Mouse (Mus musculus) ES-Bruce4 (cell line): ENCODE measurements around the gene Tmem110. TPM values are rescaled to one million over a fixed set of nuclear protein-coding genes. Genes with fewer than 3 reads are reported as not detected.
A peak's percentile ranks its signal among the peaks of the same experiment; 100 is the strongest.

Experiments
- H3K27ac ChIP-seq: 2 replicates; pipeline ENCODE4 v1.5.1; 2012; ENCODE audit warnings: low read length, inconsistent platforms; ENCODE audit not compliant: insufficient read depth
- H3K27me3 ChIP-seq: 2 replicates; pipeline ENCODE4 v1.6.1; 2012; ENCODE audit warnings: mild to moderate bottlenecking, low read length, inconsistent platforms; ENCODE audit not compliant: control insufficient read depth, poor library complexity, insufficient read depth, severe bottlenecking
- H3K36me3 ChIP-seq: 2 replicates; pipeline ENCODE4 v1.6.1; 2012; ENCODE audit warnings: inconsistent platforms, mild to moderate bottlenecking, low read length, moderate library complexity; ENCODE audit not compliant: control insufficient read depth, poor library complexity, insufficient read depth, severe bottlenecking
- H3K4me1 ChIP-seq: one replicate; pipeline ENCODE4 v1.8.1; 2011; ENCODE audit warnings: low read length; ENCODE audit not compliant: control insufficient read depth, insufficient read depth
- H3K4me3 ChIP-seq: 2 replicates; pipeline ENCODE4 v1.5.1; 2011; ENCODE audit warnings: low read depth, mild to moderate bottlenecking, low read length
- H3K9ac ChIP-seq: 2 replicates; pipeline ENCODE4 v1.6.1; 2012; ENCODE audit warnings: low read depth, mild to moderate bottlenecking, inconsistent platforms; ENCODE audit not compliant: poor library complexity, severe bottlenecking
- H3K9me3 ChIP-seq: replicated peaks from 2 replicates; pipeline ENCODE4 v1.6.1; 2012; ENCODE audit warnings: mild to moderate bottlenecking, low read length, inconsistent platforms; ENCODE audit not compliant: control insufficient read depth, poor library complexity, insufficient read depth, severe bottlenecking
- CTCF ChIP-seq: IDR thresholded peaks from one replicate; pipeline ENCODE4 v1.8.1; 2011; ENCODE audit warnings: low read depth, low read length
- EP300 ChIP-seq: IDR thresholded peaks from 2 replicates; pipeline ENCODE4 v1.6.1; 2011; ENCODE audit warnings: low read depth, low read length; ENCODE audit not compliant: insufficient read depth
- POLR2A ChIP-seq: IDR thresholded peaks from one replicate; pipeline ENCODE4 v1.8.1; 2011; ENCODE audit warnings: low read length; ENCODE audit not compliant: insufficient read depth
- polyA plus RNA-seq: library from polyadenylated mRNA; stranded (reverse); fragments of >200 nt; gene quantifications from 2 replicates; pipeline ENCODE4 v1.2.4, GENCODE M21; 2011; ENCODE audit warnings: low read depth; ENCODE audit not compliant: missing spikeins, insufficient read depth, insufficient read length

Gene Tmem110
- polyA plus RNA-seq, 1 experiment = 18.1 TPM

DNA sequence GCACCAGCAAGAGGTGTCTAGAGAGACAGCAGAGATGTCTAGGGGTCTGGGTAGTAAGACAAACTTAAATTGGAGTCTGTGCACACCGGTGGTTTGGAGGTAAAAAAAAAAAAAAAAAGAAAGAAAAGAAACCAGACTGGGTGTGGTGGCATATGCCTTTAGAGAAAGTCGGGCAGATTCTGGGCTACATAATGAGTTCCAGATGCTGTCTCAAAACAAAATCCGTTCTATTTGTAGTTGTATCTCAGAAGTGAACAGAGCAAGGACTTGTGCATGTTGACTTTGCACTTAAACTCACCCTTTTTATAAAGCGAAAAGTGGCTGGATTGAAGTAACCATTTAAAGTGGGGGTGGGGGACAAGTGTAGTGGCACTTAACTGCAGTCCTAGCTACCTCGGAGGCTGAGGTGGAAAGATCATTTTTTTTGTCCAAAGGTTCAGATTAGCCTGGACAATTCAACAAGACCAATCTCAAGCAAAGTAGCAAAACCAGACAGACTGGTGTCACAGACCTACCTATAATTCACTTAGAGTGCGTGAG is 864 bp upstream of the Tmem110 start:
- Histone ChIP-seq H3K9ac (no peak overlapping the region), H3K4me1 (no peaks in the 10 kb centered on the region), H3K27ac (no peak overlapping the region), H3K9me3 (no peaks in the 10 kb centered on the region), H3K4me3 (no peak overlapping the region), H3K27me3 (no peaks in the 10 kb centered on the region), H3K36me3 (no peaks in the 10 kb centered on the region)
- TF ChIP-seq CTCF = no peak
- no peak for TF ChIP-seq EP300
- TF ChIP-seq POLR2A = no peak

DNA sequence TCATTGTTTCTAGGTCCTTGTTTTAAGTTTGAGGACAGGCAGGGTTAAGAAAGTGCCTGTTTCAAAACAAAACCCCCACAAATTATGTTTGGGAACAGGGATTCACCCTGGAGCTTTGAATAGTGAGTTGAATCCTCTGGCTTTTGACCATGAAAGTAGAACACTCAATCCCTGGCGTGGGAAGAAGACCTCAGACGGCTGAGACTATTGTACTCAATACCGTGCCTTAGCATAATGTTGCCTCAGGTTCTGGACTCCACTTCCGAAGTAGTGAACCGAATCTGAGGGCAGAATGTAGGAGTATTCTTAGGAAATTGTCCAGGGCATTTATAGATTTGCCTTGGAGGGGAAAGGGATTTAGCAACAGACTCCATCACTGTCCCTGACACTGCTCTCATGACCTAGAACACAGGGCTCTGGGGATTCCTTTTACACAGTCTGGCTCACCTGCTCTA is 342 bp upstream of the Tmem110 start:
- H3K9me3 ChIP-seq = no peaks in the 10 kb centered on the region
- H3K4me1 ChIP-seq = no peaks in the 10 kb centered on the region
- H3K27me3 ChIP-seq = no peaks in the 10 kb centered on the region
- no peak for TF ChIP-seq EP300
- TF ChIP-seq CTCF = no peak
- TF ChIP-seq POLR2A = no peak
- H3K4me3 ChIP-seq = no peak overlapping the region
- H3K36me3 ChIP-seq = no peaks in the 10 kb centered on the region
- H3K27ac ChIP-seq = no peak overlapping the region
- no peak overlapping the region for H3K9ac ChIP-seq

DNA sequence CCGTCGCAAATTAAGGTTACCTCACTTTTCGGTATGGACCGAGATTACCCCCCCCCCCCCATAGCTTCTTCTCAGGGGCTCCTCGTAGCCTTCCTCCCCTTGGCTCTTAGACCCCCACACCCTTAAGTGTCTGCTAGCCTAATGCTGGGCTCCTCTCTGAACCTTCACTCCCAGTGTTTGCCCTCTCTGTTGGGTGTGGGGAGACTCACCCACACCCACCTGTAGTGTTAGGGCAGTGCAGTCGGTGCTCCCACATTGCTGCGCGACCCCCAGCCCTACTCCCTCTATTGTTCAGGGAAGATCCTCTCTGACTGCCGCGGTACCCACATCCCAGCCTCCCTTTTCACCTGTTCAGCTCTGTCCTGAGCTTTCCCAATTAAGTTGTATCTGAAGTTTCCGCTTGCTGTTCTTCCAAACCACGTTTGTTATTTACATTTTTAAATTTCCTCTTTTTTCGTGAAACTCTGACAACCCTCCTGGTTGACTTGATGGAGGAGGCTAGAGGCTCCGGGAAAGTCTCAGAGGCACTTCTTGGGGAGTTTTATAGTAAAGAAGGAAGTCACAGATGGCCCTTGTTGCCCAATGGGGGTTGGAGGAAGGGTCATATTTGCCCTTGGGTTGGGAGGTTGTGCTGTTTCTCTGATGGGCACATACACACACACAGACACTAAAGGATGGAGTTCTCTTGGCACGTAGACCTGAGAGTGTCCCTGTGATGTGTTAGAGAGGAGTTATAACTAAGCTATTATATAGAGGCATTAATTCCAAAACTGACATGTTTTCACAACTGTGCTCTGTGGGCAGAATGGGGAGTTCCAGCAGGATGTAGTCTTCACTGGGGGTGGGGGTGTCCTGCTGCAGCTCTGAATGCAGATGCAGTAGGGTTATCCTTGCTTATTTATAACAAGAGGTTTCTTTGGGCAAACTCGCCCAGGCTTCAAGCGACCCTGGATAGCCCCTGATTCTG is 1.1 kb downstream of the Tmem110 start:
- no peaks in the 10 kb centered on the region for H3K36me3 ChIP-seq
- peak overlapping the region; percentile 90 for H3K4me3 ChIP-seq
- TF ChIP-seq POLR2A (no peak), CTCF (no peak), EP300 (no peak)
- H3K9ac ChIP-seq = peak overlapping the region; percentile 88
- no peaks in the 10 kb centered on the region for H3K4me1 ChIP-seq
- no peaks in the 10 kb centered on the region for H3K27me3 ChIP-seq
- no peaks in the 10 kb centered on the region for H3K9me3 ChIP-seq
- no peak overlapping the region for H3K27ac ChIP-seq

DNA sequence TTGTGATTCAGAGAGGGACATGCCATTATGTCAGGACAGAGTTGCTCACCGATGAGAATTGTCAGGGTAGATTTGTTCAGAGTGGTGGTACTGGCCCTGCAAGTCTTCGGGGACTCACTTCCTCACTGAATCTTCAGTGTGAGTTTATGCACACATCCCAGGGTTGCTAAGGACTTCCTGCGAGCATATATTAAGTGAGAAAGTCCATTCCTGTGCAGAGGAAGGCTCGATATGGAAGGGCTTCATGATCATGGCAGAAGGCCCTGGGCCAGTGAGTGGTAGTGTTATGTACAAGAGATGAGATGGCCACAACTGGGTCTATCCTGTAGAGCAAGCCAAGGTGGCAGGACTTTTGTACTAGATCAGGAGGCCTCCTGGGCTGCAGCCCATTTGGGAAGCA is 2.1 kb downstream of the Tmem110 start:
- no peak overlapping the region for H3K27ac ChIP-seq
- H3K27me3 ChIP-seq = no peaks in the 10 kb centered on the region
- H3K36me3 ChIP-seq = no peaks in the 10 kb centered on the region
- H3K4me1 ChIP-seq = no peaks in the 10 kb centered on the region
- no peaks in the 10 kb centered on the region for H3K9me3 ChIP-seq
- TF ChIP-seq CTCF (no peak), EP300 (no peak), POLR2A (no peak)
- no peak overlapping the region for H3K9ac ChIP-seq
- H3K4me3 ChIP-seq = no peak overlapping the region

DNA sequence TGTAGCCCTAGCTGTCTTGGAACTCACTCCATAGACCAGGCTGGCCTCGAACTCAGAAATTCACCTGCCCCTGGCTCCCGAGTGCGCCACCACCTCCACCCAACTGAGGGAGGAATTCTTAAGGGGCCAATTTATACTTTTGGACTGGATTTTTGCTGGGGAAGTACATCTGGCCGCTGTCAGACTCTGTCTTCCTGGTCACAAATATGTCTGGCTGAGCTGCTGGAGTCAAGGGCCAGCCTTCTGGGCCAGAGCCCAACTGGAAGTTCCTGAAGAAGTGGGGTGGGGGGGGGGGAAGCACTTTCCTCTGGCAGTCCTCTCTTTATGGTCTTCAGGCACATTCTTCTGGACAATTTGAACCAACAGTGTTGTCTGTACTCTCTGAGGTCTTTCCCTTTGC is 2.7 kb downstream of the Tmem110 start:
- Histone ChIP-seq H3K4me3 (no peak overlapping the region), H3K27ac (no peak overlapping the region), H3K27me3 (no peaks in the 10 kb centered on the region), H3K9me3 (no peaks in the 10 kb centered on the region), H3K4me1 (no peaks in the 10 kb centered on the region), H3K36me3 (no peaks in the 10 kb centered on the region), H3K9ac (no peak overlapping the region)
- TF ChIP-seq POLR2A = no peak
- no peak for TF ChIP-seq CTCF
- no peak for TF ChIP-seq EP300
